Mouse (Mus musculus) colon, adult 2 months (tissue): ENCODE measurements around the gene Mn1. TPM values are rescaled to one million over a fixed set of nuclear protein-coding genes. Genes with fewer than 3 reads are reported as not detected.

Experiments used
- polyA plus RNA-seq: library from polyadenylated mRNA; depleted of rRNA; stranded (reverse); fragments of >200 nt; gene quantifications from 2 replicates; pipeline ENCODE4 v1.2.3, GENCODE M21; 2012; rRNA removed

The Mn1 gene
- polyA plus RNA-seq = 5.8 and 6.2 TPM in 2 replicates

DNA sequence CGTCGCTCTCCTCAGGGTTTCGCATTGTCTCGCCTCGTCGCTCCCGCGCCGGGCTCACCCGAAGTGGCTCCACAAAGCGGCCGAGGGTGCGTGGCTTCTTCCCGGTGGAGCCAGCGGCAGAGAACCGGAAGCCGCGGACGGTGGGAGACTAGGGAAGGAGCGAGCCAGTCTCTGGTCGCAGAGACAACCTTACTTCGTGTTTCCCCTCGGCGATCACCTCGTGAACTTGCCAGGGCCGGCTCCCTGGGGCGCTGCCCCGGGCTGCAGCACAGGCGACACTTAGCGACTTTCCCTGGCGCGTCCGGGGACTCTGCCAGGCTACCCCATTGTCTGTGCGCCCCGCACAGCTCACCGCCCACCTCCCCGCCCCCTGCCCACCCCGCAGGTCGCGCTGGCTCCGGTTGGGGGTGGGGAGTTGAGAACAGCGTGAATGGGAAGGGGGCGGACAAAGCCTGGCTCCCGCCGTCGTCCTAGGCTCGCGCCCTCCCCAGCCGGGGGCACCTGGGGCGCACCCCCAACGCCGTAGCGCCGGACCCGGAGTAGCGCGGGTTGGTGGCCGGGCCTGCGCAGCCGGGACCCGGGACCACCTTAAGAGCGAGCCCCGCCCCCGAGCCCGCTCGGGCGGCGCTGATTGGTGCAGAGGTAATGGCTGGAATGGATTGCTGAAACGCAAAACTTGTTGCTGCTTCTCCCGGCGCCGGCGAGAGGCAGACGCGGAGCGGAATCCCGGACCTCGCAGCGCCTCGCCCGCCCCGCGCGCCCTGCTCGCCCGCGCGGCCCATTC is at the start of gene Mn1:
Mn1 (plus strand) TSS at position 772 of the 784 bp plus-strand sequence.

Other genes starting within 250 kb of the Mn1 start
- 31.9 and 38.0 TPM in 2 replicates for gene Pitpnb, start 86.6 kb upstream of the Mn1 start, polyA plus RNA-seq